Mouse (Mus musculus) adrenal gland, postnatal 36 days (tissue): Measurements from ENCODE around the gene Cdkl5. TPM values are rescaled to one million over a fixed set of nuclear protein-coding genes. Genes with fewer than 3 reads are reported as not detected.

ENCODE experiments used
- DNase-seq, 2 experiments: peaks; one replicate each; pipeline ENCODE4 v3.0.0; 2021; ENCODE audit warnings: mixed read lengths in 1 of 2
- total RNA-seq, 2 experiments: library from RNA; stranded (reverse); gene quantifications; 2 replicates each; pipeline ENCODE4 v1.2.3; 2021

Gene Cdkl5
- total RNA-seq, 2 experiments from 2014 or later = 17.5 to 24.1 TPM

GRCm38 (mm10) chrX:160735650-160736049 lies 258.9 kb downstream of the Cdkl5 start, which contains the start of gene Ppef1:
TSS of gene Ppef1 (minus strand) at chrX:160735765.
- DNase-seq = no peak

Other genes starting within 250 kb of the Cdkl5 start
- under 1 TPM in 1 of 2 experiments, not detected in 1; 0.03 TPM for gene Rs1, start 226.7 kb downstream of the Cdkl5 start, total RNA-seq
- under 1 TPM; 0.23 to 0.79 TPM for gene Gja6, start 87.7 kb downstream of the Cdkl5 start, total RNA-seq
- 1 to 10 TPM in 1 of 2 experiments, under 1 TPM in 1; 0.96 to 2.2 TPM for gene Scml2, start 122.5 kb upstream of the Cdkl5 start, total RNA-seq